Mouse (Mus musculus): ENCODE measurements around the gene Mbnl2. TPM values are rescaled to one million over a fixed set of nuclear protein-coding genes. Genes with fewer than 3 reads are reported as not detected.

Gene Mbnl2
- total RNA-seq, 1 experiment, result 33.4 TPM

GRCm38 (mm10) chr14:120298439-120298838, 23.0 kb downstream of the Mbnl2 start:
- Histone ChIP-seq H3K4me1 (ENCODE audit: control insufficient read depth in 2 of 2, insufficient read depth in 2 of 2, low read length in 2 of 2, poor library complexity in 1 of 2) (peaks cover 4 to 16% of the 10 kb centered on the region in 2 experiments), H3K9ac (ENCODE audit: insufficient read depth, low read depth, low read length, poor library complexity, severe bottlenecking) (no peak overlapping the region)
- no peak for TF ChIP-seq HCFC1 (IDR thresholded peaks at IDR 0.05; ENCODE audit: borderline replicate concordance, insufficient read depth, low read length)
- TF ChIP-seq ZNF384 (IDR thresholded peaks at IDR 0.05; ENCODE audit: low read depth, low read length), result no peak
- TF ChIP-seq ZC3H11A (IDR thresholded peaks at IDR 0.05; ENCODE audit: borderline replicate concordance, low read depth, low read length), result no peak

GRCm38 (mm10) chr14:120299716-120300115, 24.2 kb downstream of the Mbnl2 start:
- Histone ChIP-seq H3K9ac (ENCODE audit: insufficient read depth, low read depth, low read length, poor library complexity, severe bottlenecking) (no peak overlapping the region), H3K4me1 (ENCODE audit: control insufficient read depth in 2 of 2, insufficient read depth in 2 of 2, low read length in 2 of 2, poor library complexity in 1 of 2) (peaks cover 4 to 16% of the 10 kb centered on the region in 2 experiments), H3K27ac (ENCODE audit: insufficient read depth, low read depth, low read length, poor library complexity, severe bottlenecking) (no peak overlapping the region), H3K4me3 (ENCODE audit: insufficient read depth in 1 of 2, low read depth in 1 of 2, low read length in 2 of 2, poor library complexity in 1 of 2, severe bottlenecking in 1 of 2) (no peak overlapping the region), H3K9me3 (ENCODE audit: control insufficient read depth, insufficient read depth, low read depth, low read length) (no peaks in the 10 kb centered on the region), H3K36me3 (ENCODE audit: control insufficient read depth, insufficient read depth, low read length, poor library complexity, severe bottlenecking) (no peaks in the 10 kb centered on the region)
- TF ChIP-seq ZNF384 (IDR thresholded peaks at IDR 0.05; ENCODE audit: low read depth, low read length), result no peak
- no peak for TF ChIP-seq ZC3H11A (IDR thresholded peaks at IDR 0.05; ENCODE audit: borderline replicate concordance, low read depth, low read length)
- no peak for TF ChIP-seq MAFK (IDR thresholded peaks at IDR 0.05; ENCODE audit: insufficient read depth, low read depth, low read length)
- TF ChIP-seq HCFC1 (IDR thresholded peaks at IDR 0.05; ENCODE audit: borderline replicate concordance, insufficient read depth, low read length), result no peak
- no peak for TF ChIP-seq CHD2 (IDR thresholded peaks at IDR 0.05; ENCODE audit: low read depth, low read length)
- DNase-seq (ENCODE audit: low read depth, low spot score), result no peak
- in situ Hi-C loops (cut with MboI; ENCODE audit: low sequenced_read_pairs in 2 of 2, unreplicated experiment in 2 of 2), result no loop called here

More at GRCm38 (mm10) chr14:120298439-120298838, 23.0 kb downstream of the Mbnl2 start:
- Histone ChIP-seq H3K9me3 (ENCODE audit: control insufficient read depth, insufficient read depth, low read depth, low read length) (no peaks in the 10 kb centered on the region), H3K4me3 (ENCODE audit: insufficient read depth in 1 of 2, low read depth in 1 of 2, low read length in 2 of 2, poor library complexity in 1 of 2, severe bottlenecking in 1 of 2) (no peak overlapping the region), H3K27ac (ENCODE audit: insufficient read depth, low read depth, low read length, poor library complexity, severe bottlenecking) (no peak overlapping the region), H3K36me3 (ENCODE audit: control insufficient read depth, insufficient read depth, low read length, poor library complexity, severe bottlenecking) (no peaks in the 10 kb centered on the region)
- in situ Hi-C loops (cut with MboI; ENCODE audit: low sequenced_read_pairs in 2 of 2, unreplicated experiment in 2 of 2), result no loop called here
- DNase-seq (ENCODE audit: low read depth, low spot score), result no peak

DNA sequence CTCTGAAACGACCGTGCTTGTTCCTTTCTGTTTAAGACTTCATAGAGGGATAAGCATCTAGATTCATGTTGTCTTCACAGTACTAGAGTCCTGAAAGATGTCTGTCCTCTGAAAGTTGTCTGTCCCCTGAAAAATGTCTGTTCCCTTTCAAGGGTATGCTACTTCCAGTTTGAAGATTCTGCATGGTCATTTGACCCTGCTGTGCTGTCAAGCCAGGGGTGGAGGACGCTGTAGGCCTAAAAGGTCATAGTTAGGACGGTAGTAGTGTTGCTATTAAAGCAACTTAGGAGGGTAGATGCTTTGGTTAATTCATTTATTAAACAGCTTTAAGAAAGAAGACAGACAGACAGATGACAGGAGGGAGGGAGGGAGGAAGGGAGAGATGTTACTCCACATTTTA, 24.7 kb downstream of the Mbnl2 start:
- Histone ChIP-seq H3K36me3 (ENCODE audit: control insufficient read depth, insufficient read depth, low read length, poor library complexity, severe bottlenecking) (no peaks in the 10 kb centered on the region), H3K9ac (ENCODE audit: insufficient read depth, low read depth, low read length, poor library complexity, severe bottlenecking) (no peak overlapping the region), H3K4me1 (ENCODE audit: control insufficient read depth in 2 of 2, insufficient read depth in 2 of 2, low read length in 2 of 2, poor library complexity in 1 of 2) (peaks cover 4 to 16% of the 10 kb centered on the region in 2 experiments), H3K4me3 (ENCODE audit: insufficient read depth in 1 of 2, low read depth in 1 of 2, low read length in 2 of 2, poor library complexity in 1 of 2, severe bottlenecking in 1 of 2) (no peak overlapping the region), H3K27ac (ENCODE audit: insufficient read depth, low read depth, low read length, poor library complexity, severe bottlenecking) (no peak overlapping the region), H3K9me3 (ENCODE audit: control insufficient read depth, insufficient read depth, low read depth, low read length) (no peaks in the 10 kb centered on the region)
- no peak for DNase-seq (ENCODE audit: low read depth, low spot score)
- in situ Hi-C loops (cut with MboI; ENCODE audit: low sequenced_read_pairs in 2 of 2, unreplicated experiment in 2 of 2), result no loop called here
- TF ChIP-seq ZNF384 (IDR thresholded peaks at IDR 0.05; ENCODE audit: low read depth, low read length) (no peak), ZC3H11A (IDR thresholded peaks at IDR 0.05; ENCODE audit: borderline replicate concordance, low read depth, low read length) (no peak), CHD2 (IDR thresholded peaks at IDR 0.05; ENCODE audit: low read depth, low read length) (no peak), MAFK (IDR thresholded peaks at IDR 0.05; ENCODE audit: insufficient read depth, low read depth, low read length) (no peak), HCFC1 (IDR thresholded peaks at IDR 0.05; ENCODE audit: borderline replicate concordance, insufficient read depth, low read length) (no peak)

DNA sequence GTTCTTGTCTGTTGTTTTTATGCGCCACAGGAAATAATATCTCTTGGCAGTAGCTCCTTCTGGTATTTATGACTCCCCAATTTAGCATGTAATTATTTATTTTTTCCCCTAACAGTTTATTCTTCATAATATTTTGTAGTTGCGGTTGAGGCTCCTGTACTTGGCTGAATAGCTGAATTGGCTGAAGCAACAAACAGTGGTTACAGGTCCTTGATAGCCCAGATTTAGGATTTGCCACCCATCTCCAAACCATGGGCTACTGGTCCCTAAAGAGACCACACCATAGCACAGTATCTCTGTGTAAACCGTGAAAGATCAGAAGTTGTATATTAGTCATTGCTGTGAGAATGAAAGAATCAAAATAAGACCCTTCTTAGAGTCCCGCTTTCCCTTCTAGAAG, 25.3 kb downstream of the Mbnl2 start:
- Histone ChIP-seq H3K4me3 (ENCODE audit: insufficient read depth in 1 of 2, low read depth in 1 of 2, low read length in 2 of 2, poor library complexity in 1 of 2, severe bottlenecking in 1 of 2) (no peak overlapping the region), H3K4me1 (ENCODE audit: control insufficient read depth in 2 of 2, insufficient read depth in 2 of 2, low read length in 2 of 2, poor library complexity in 1 of 2) (peaks cover 4 to 14% of the 10 kb centered on the region in 2 experiments), H3K9ac (ENCODE audit: insufficient read depth, low read depth, low read length, poor library complexity, severe bottlenecking) (no peak overlapping the region), H3K36me3 (ENCODE audit: control insufficient read depth, insufficient read depth, low read length, poor library complexity, severe bottlenecking) (no peaks in the 10 kb centered on the region), H3K9me3 (ENCODE audit: control insufficient read depth, insufficient read depth, low read depth, low read length) (no peaks in the 10 kb centered on the region), H3K27ac (ENCODE audit: insufficient read depth, low read depth, low read length, poor library complexity, severe bottlenecking) (no peak overlapping the region)
- no peak for TF ChIP-seq ZNF384 (IDR thresholded peaks at IDR 0.05; ENCODE audit: low read depth, low read length)
- no peak for TF ChIP-seq CHD2 (IDR thresholded peaks at IDR 0.05; ENCODE audit: low read depth, low read length)
- no peak for TF ChIP-seq ZC3H11A (IDR thresholded peaks at IDR 0.05; ENCODE audit: borderline replicate concordance, low read depth, low read length)
- no peak for TF ChIP-seq HCFC1 (IDR thresholded peaks at IDR 0.05; ENCODE audit: borderline replicate concordance, insufficient read depth, low read length)
- TF ChIP-seq MAFK (IDR thresholded peaks at IDR 0.05; ENCODE audit: insufficient read depth, low read depth, low read length), result no peak
- no peak for DNase-seq (ENCODE audit: low read depth, low spot score)
- in situ Hi-C loops (cut with MboI; ENCODE audit: low sequenced_read_pairs in 2 of 2, unreplicated experiment in 2 of 2), result no loop called here
